8 mouse cellular contexts compared by ENCODE assay signal in the genomic region with DNA sequence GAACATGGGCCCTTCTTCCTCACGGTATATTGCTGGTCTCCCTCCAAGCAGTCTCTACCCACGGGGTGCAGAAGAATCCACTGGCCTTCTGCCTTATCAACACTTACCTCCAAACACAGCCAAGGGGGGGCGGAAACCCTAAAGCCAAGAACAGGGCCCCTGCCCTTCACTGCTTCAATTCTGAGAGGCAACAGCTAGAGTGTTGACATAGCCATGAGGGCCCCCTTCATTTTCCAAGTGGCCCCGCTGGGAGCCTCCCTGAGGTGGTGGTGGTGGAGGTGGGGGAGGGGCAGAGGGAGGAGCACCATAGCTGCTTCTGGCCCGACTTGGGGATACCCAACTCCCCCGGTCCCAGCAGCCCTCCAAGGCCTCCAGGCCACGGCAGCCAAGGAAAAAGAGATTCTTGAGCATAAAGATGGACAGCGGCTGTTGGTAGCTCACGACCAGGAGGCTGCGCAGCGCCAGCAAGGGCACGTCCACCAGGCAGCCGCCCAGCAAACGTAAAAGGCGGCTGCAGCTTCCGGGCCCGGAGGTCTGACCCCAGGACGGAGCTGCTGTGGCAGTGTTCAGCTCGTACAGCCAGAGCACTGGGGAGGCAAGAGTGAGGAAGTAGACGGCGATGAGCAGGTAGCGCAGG. TPM values are rescaled to one million over a fixed set of nuclear protein-coding genes. Genes with fewer than 3 reads are reported as not detected.
DNase-seq lines count a peak whose midpoint lies in the region; ATAC-seq and TF ChIP-seq lines count a peak whose summit lies in the region.

No protein-coding gene starts in this region.

- no peak overlapping the region for H3K27ac ChIP-seq in gastrocnemius, adult 2 months
- no peak overlapping the region for H3K27ac ChIP-seq in hindbrain, postnatal 0 days

- H3K9me3 ChIP-seq in G1E (replicated peaks) = peaks cover 17% of the 10 kb centered on the region
- H3K9me3 ChIP-seq in hindbrain, postnatal 0 days (ENCODE audit: low read length) = no peaks in the 10 kb centered on the region

- H3K4me3 ChIP-seq in gastrocnemius, adult 2 months = peak overlapping the region; percentile 75
- H3K4me3 ChIP-seq in G1E (ENCODE audit: low read depth, low read length) = peak overlapping the region; percentile 13; the same call in 1 of the 2 replicates
- peak overlapping the region; percentile 77 for H3K4me3 ChIP-seq in hindbrain, postnatal 0 days (ENCODE audit: low read length)

- H3K36me3 ChIP-seq in G1E (replicated peaks) = no peaks in the 10 kb centered on the region
- H3K36me3 ChIP-seq in hindbrain, postnatal 0 days (ENCODE audit: insufficient read depth, low read length) = no peaks in the 10 kb centered on the region

- peaks cover 2% of the 10 kb centered on the region for H3K4me1 ChIP-seq in G1E (ENCODE audit: insufficient read depth, low read depth, low read length)
- H3K4me1 ChIP-seq in hindbrain, postnatal 0 days (ENCODE audit: insufficient read depth, low read length) = peaks cover 23% of the 10 kb centered on the region

- H3K27me3 ChIP-seq in G1E (ENCODE audit: insufficient read depth, low read length) = peaks cover 50% of the 10 kb centered on the region
- no peaks in the 10 kb centered on the region for H3K27me3 ChIP-seq in hindbrain, postnatal 0 days (ENCODE audit: insufficient read depth, low read length)

- 10% methylated on average over 22 of the region's 22 CpGs for WGBS in hindbrain, postnatal 0 days

- DNase-seq in gastrocnemius, adult 2 months = no peak
- no peak for DNase-seq in gastrocnemius, postnatal 25 days
- DNase-seq in G1E (ENCODE audit: low spot score) = no peak
- no peak for DNase-seq in hindbrain, postnatal 0 days (ENCODE audit: low spot score)
- DNase-seq in lung, postnatal 36 days = peak; percentile 83
- DNase-seq in retina, embryonic 14.5 days (ENCODE audit: low spot score) = no peak
- no peak for DNase-seq in urinary bladder, adult 18-20 months (ENCODE audit: low spot score in 2 of 2)
- no peak for DNase-seq in gastrocnemius, postnatal 4 days (ENCODE audit: low spot score in 2 of 2)

- peak overlapping the region; percentile 84 for H3K9ac ChIP-seq in hindbrain, postnatal 0 days (replicated peaks; ENCODE audit: low read length)

- no peak for ATAC-seq in G1E (ENCODE audit: extremely low read depth, insufficient number of reproducible peaks, low FRiP score, poor library complexity, severe bottlenecking)
- ATAC-seq in hindbrain, postnatal 0 days = no peak

- intact Hi-C loops in gastrocnemius, adult 2 months (cut with DNase I) = no loop called here

- no peak for TF ChIP-seq CTCF in gastrocnemius, adult 2 months (IDR thresholded peaks at IDR 0.05)
- no peak for TF ChIP-seq CTCF in G1E (IDR thresholded peaks at IDR 0.05; ENCODE audit: low read depth, low read length)
- TF ChIP-seq CTCF in hindbrain, postnatal 0 days (IDR thresholded peaks at IDR 0.05; ENCODE audit: low read depth) = no peak

- peak overlapping the region; percentile 67 for H3K4me2 ChIP-seq in hindbrain, postnatal 0 days (ENCODE audit: low read depth, low read length)

RNA-seq across cellular contexts. Expression of a gene that starts 1.6 kb away (rescaled TPM):
- total RNA-seq in gastrocnemius, adult 2 months (2021) = not detected
- not detected for total RNA-seq in gastrocnemius, postnatal 25 days (2021)
- total RNA-seq in G1E (2014; fragmentation: Nextera tagmentation) = not detected in 2 replicates
- total RNA-seq in G1E (2017) = 0.05 and 0.06 TPM in 2 replicates
- polyA plus RNA-seq in G1E (2012) = not detected in 2 replicates
- 25.9 and 31.9 TPM in 2 replicates for total RNA-seq in hindbrain, postnatal 0 days (2014; rRNA removed)
- polyA plus RNA-seq in hindbrain, postnatal 0 days (2015; fragmentation: Nextera tagmentation; extraction: Ambion mirVana) = 2.3 and 2.5 TPM in 2 replicates
- total RNA-seq in gastrocnemius, postnatal 4 days (2021) = under 1 TPM; 0.13 to 0.15 TPM

RNA-seq across cellular contexts. Expression of a gene that starts 28.9 kb away (rescaled TPM):
- total RNA-seq in gastrocnemius, adult 2 months (2021) = 1 to 10 TPM in 1 of 2 experiments, under 1 TPM in 1; 0.99 to 2.0 TPM
- 1 to 10 TPM; 1.2 to 1.4 TPM for total RNA-seq in gastrocnemius, postnatal 25 days (2021)
- total RNA-seq in G1E (2014; fragmentation: Nextera tagmentation) (4.4 and 7.1 TPM in 2 replicates), G1E (2017) (6.0 and 6.3 TPM in 2 replicates)
- polyA plus RNA-seq in G1E (2012) = 10.3 and 10.7 TPM in 2 replicates
- 7.8 and 10.6 TPM in 2 replicates for total RNA-seq in hindbrain, postnatal 0 days (2014; rRNA removed)
- 5.8 and 7.0 TPM in 2 replicates for polyA plus RNA-seq in hindbrain, postnatal 0 days (2015; fragmentation: Nextera tagmentation; extraction: Ambion mirVana)
- total RNA-seq in gastrocnemius, postnatal 4 days (2021) = 1 to 10 TPM; 4.7 to 5.2 TPM

RNA-seq across cellular contexts. Expression of a gene that starts 39.1 kb away (rescaled TPM):
- 10 to 100 TPM; 19.4 to 28.5 TPM for total RNA-seq in gastrocnemius, adult 2 months (2021)
- 10 to 100 TPM; 24.7 to 27.2 TPM for total RNA-seq in gastrocnemius, postnatal 25 days (2021)
- total RNA-seq in G1E (2014; fragmentation: Nextera tagmentation) = 10.0 and 11.9 TPM in 2 replicates
- 12.8 and 15.5 TPM in 2 replicates for total RNA-seq in G1E (2017)
- 10.2 and 10.5 TPM in 2 replicates for polyA plus RNA-seq in G1E (2012)
- total RNA-seq in hindbrain, postnatal 0 days (2014; rRNA removed) = 38.2 and 38.9 TPM in 2 replicates
- 19.1 and 19.8 TPM in 2 replicates for polyA plus RNA-seq in hindbrain, postnatal 0 days (2015; fragmentation: Nextera tagmentation; extraction: Ambion mirVana)
- 10 to 100 TPM; 16.1 to 18.3 TPM for total RNA-seq in gastrocnemius, postnatal 4 days (2021)

Comparison
In these comparisons a context has a peak if more than half of its experiments do, and no peak if none do; other contexts are left out.
1. H3K4me3 ChIP-seq: peak in every context shown above with its lines; median percentile 77 in hindbrain, postnatal 0 days; 75 in gastrocnemius, adult 2 months; 13 in G1E.
2. RNA of a gene that starts 1.6 kb away (total RNA-seq): 25.9 to 31.9 TPM in hindbrain, postnatal 0 days; 0.13 to 0.15 TPM in gastrocnemius, postnatal 4 days, 0.05 to 0.06 TPM in G1E, not detected in gastrocnemius, adult 2 months and not detected in gastrocnemius, postnatal 25 days; every median in the first group is over 10 times any median in the second.